Mouse (Mus musculus) E14TG2a.4 (cell line): ENCODE results near the gene Gm10382.

Source experiments
- CTCF ChIP-seq: conservative IDR thresholded peaks from 2 replicates; pipeline ENCODE4 v1.5.1; 2014; ENCODE audit warnings: low read length
- NANOG ChIP-seq: IDR thresholded peaks from 2 replicates; pipeline ENCODE4 v1.6.1; 2014; ENCODE audit warnings: borderline replicate concordance, low read length, mixed read lengths

DNA sequence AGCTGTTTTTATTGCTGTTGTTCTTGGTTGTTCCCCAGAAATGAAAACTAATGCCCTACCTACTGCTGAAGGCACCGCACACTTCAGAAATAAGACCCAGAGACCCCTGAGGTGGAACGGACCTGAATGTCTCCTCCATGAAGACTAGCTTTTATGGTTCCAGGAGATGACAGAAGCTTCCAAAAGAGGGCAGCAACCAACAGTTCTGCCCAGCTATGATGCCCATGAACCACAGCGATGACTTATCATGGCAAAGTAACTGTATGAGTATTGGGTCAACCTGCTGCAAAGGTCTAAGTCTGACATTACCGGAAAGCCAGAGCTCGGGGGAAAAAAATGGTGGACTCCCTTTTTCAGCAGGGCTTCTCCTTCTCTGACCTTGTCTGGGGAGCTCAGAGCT, 10.2 kb upstream of the Gm10382 start:
- TF ChIP-seq CTCF (no peak), NANOG (no peak)
